Mouse (Mus musculus): ENCODE data around the gene Olfr1166.
"Not testable (repeated sequence)": the region's sequence is repeated elsewhere in the genome, so short reads cannot be mapped to it uniquely, and the experiment has no call there.

The Olfr1166 gene

GRCm38 (mm10) chr2:88128172-88128571 lies at the start of gene Olfr1166:
Gene Olfr1166 (minus strand): TSS chr2:88128272.
- no peak for DNase-seq (ENCODE audit: low spot score in 2 of 2)

- not testable (repeated sequence) for DNase-seq (ENCODE audit: low spot score in 2 of 2)
Measured at GRCm38 (mm10) chr2:88155093-88155492, 27.0 kb upstream of the Olfr1166 start, which contains the start of gene Olfr1167. Gene Olfr1167 (minus strand): TSS chr2:88155193.

- no peak for DNase-seq (ENCODE audit: low spot score in 2 of 2)
Measured at GRCm38 (mm10) chr2:88093866-88094265, 34.2 kb downstream of the Olfr1166 start, which contains the start of gene Olfr1164. Gene Olfr1164 (minus strand): TSS chr2:88093966.

Data from frontal cortex, postnatal 10 days (tissue).